Mouse (Mus musculus) lung, adult 2 months (tissue): Measurements from ENCODE around the gene Ppp2r3a. TPM values are rescaled to one million over a fixed set of nuclear protein-coding genes. Genes with fewer than 3 reads are reported as not detected.
A peak's percentile ranks its signal among the peaks of the same experiment; 100 is the strongest.

Source experiments
- DNase-seq: peaks from one replicate; pipeline ENCODE4 v3.0.0; 2022
- H3K4me1 ChIP-seq: fragments of 200-500 bp; 2 replicates; pipeline ENCODE4 v1.6.1; 2011; ENCODE audit warnings: low read length; ENCODE audit not compliant: control insufficient read depth, insufficient read depth
- H3K4me3 ChIP-seq: fragments of 200-500 bp; replicated peaks from 2 replicates; pipeline ENCODE3; 2011; ENCODE audit warnings: low read depth, mild to moderate bottlenecking, control low read depth, low read length; ENCODE audit errors: extremely low read depth
- CTCF ChIP-seq: fragments of 200-500 bp; IDR thresholded peaks from 2 replicates; pipeline ENCODE4 v1.5.1; 2011; ENCODE audit warnings: mild to moderate bottlenecking, low read length, control low read depth; ENCODE audit not compliant: insufficient read depth
- POLR2A ChIP-seq: fragments of 200-500 bp; IDR thresholded peaks from 2 replicates; pipeline ENCODE4 v1.6.1; 2011; ENCODE audit warnings: low read depth, mild to moderate bottlenecking, control low read depth, low read length, borderline replicate concordance; ENCODE audit errors: extremely low read depth
- WGBS: fragments of 180-500 bp; shearing (Covaris S2); methylation state at CpG from one replicate; pipeline ENCODE4 v1.1.7; 2018; 5-methylcytosine and 5-hydroxymethylcytosine counted together
- polyA plus RNA-seq: library from polyadenylated mRNA; depleted of rRNA; stranded (reverse); fragments of >200 nt; gene quantifications from 2 replicates; pipeline ENCODE4 v1.2.3, GENCODE M21; 2012

Gene Ppp2r3a
- polyA plus RNA-seq, 1 experiment, result 6.7 TPM

GRCm38 (mm10) chr9:101281906-101282305 is 30.3 kb upstream of the Ppp2r3a start:
- no peak overlapping the region for H3K4me3 ChIP-seq
- H3K4me1 ChIP-seq, result no peaks in the 10 kb centered on the region; the same call in 1 of the 2 replicates
- 74% methylated on average over 4 of the region's 4 CpGs for WGBS
- TF ChIP-seq CTCF, result no peak
- TF ChIP-seq POLR2A, result no peak
- DNase-seq, result no peak

GRCm38 (mm10) chr9:101281326-101281725 is 29.7 kb upstream of the Ppp2r3a start:
- WGBS, result 85% methylated on average over 11 of the region's 11 CpGs
- TF ChIP-seq POLR2A (no peak), CTCF (no peak)
- H3K4me3 ChIP-seq, result no peak overlapping the region

DNA sequence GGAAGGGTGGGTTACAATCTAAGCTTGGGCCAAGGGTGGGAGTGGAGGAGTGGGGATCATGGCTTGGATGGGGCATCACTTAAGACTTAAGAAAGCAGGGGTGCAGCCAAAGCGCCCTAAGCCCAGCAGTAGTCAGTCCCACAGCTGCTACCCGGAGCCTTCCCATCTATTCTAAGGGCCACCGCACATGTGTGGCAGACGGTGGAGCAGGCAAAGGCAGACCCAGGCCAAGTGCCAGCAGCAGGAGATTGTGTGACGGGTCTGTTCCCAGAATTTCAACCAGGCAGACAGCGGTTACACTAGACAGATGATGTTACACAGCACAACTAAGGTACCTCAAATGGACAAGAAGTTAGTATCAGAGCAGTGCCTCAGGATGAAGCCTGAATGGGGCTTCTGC is 29.3 kb upstream of the Ppp2r3a start:
- 88% methylated on average over 6 of the region's 6 CpGs for WGBS
- H3K4me3 ChIP-seq, result no peak overlapping the region
- no peak for DNase-seq
- TF ChIP-seq POLR2A, result no peak
- no peak for TF ChIP-seq CTCF
- no peaks in the 10 kb centered on the region; the same call in 1 of the 2 replicates for H3K4me1 ChIP-seq

More at GRCm38 (mm10) chr9:101281326-101281725, 29.7 kb upstream of the Ppp2r3a start:
- no peaks in the 10 kb centered on the region; the same call in 1 of the 2 replicates for H3K4me1 ChIP-seq
- DNase-seq, result no peak

GRCm38 (mm10) chr9:101280211-101280610 is 28.6 kb upstream of the Ppp2r3a start:
- TF ChIP-seq CTCF (no peak), POLR2A (no peak)
- no peak for DNase-seq
- Histone ChIP-seq H3K4me3 (no peak overlapping the region), H3K4me1 (no peaks in the 10 kb centered on the region; the same call in 1 of the 2 replicates)
- WGBS, result 59% methylated on average over 10 of the region's 10 CpGs

GRCm38 (mm10) chr9:101272715-101273114 is 21.1 kb upstream of the Ppp2r3a start:
- no peak overlapping the region for H3K4me3 ChIP-seq
- no peak for DNase-seq
- WGBS, result 66% methylated on average over 7 of the region's 7 CpGs

DNA sequence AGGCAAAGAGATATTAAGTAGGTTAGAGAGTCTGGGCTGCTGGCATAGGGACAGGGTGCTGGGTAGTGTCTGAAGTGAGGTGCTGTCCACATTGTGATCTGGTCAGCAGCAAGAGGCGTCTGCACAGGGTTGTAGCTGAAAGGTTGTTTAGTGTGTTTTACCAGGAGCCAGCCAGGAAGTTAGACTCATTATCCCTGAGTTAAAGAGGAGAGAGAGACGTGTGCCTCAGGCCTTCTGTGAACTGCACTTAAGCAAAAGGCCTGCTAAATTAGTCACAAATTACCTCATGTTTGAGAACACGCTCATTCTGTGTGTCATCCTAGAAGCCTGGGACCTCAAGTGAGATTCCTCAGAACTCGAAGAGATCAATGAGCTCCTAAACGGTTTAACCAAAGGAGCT is 18.4 kb upstream of the Ppp2r3a start:
- Histone ChIP-seq H3K4me3 (no peak overlapping the region), H3K4me1 (no peaks in the 10 kb centered on the region)
- WGBS, result 50% methylated on average over 5 of the region's 5 CpGs
- TF ChIP-seq CTCF (no peak), POLR2A (no peak)
- DNase-seq, result no peak

More at GRCm38 (mm10) chr9:101272715-101273114, 21.1 kb upstream of the Ppp2r3a start:
- TF ChIP-seq CTCF, result no peak
- TF ChIP-seq POLR2A, result no peak
- no peaks in the 10 kb centered on the region for H3K4me1 ChIP-seq

DNA sequence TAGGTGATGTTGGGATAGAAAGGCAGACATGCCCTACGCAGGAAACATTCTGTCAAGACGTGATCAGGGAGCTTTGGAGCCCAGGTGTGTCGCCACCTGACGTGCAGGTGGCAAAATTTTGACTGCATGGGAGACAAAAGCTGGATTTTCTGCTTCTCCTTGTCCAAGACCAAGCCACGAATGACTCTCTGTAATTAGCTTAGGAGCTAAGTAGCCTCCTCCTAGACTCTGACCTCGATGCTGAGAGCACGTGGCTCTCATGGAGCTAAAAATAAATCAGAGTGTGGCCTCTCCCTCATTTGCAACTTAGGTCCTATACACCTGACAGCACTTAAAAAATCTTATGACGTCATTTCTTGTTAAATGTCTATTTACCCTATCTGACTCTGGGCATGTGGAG is 14.4 kb upstream of the Ppp2r3a start:
- Histone ChIP-seq H3K4me3 (no peak overlapping the region), H3K4me1 (no peaks in the 10 kb centered on the region)
- TF ChIP-seq POLR2A, result no peak
- WGBS, result 70% methylated on average over 8 of the region's 8 CpGs
- DNase-seq, result no peak

- 63% methylated on average over 6 of the region's 6 CpGs for WGBS
- no peak overlapping the region for H3K4me3 ChIP-seq
- no peaks in the 10 kb centered on the region for H3K4me1 ChIP-seq
- TF ChIP-seq POLR2A (no peak), CTCF (no peak)
- DNase-seq, result no peak
Measured at GRCm38 (mm10) chr9:101265546-101265945, 14.0 kb upstream of the Ppp2r3a start.

GRCm38 (mm10) chr9:101262815-101263214 is 11.2 kb upstream of the Ppp2r3a start:
- WGBS, result 75% methylated on average over 3 of the region's 3 CpGs
- H3K4me3 ChIP-seq, result no peak overlapping the region
- no peaks in the 10 kb centered on the region for H3K4me1 ChIP-seq
- no peak for DNase-seq
- no peak for TF ChIP-seq CTCF
- no peak for TF ChIP-seq POLR2A

GRCm38 (mm10) chr9:101261989-101262571 is 10.5 kb upstream of the Ppp2r3a start:
- Histone ChIP-seq H3K4me3 (no peak overlapping the region), H3K4me1 (no peaks in the 10 kb centered on the region)
- TF ChIP-seq POLR2A (no peak), CTCF (no peak)
- peak; percentile 37 for DNase-seq
- WGBS, result 19% methylated on average over 11 of the region's 11 CpGs
